Mouse (Mus musculus): ENCODE data around the gene Armcx5.
"Not testable (repeated sequence)": the region's sequence is repeated elsewhere in the genome, so short reads cannot be mapped to it uniquely, and the experiment has no call there.

Gene Armcx5

GRCm38 (mm10) chrX:135742304-135743055 is at the start of gene Armcx5, which contains the start of gene Gprasp1:
TSS of gene Armcx5 (plus strand) at chrX:135742733.
TSS of gene Gprasp1 (plus strand) at chrX:135742733.
- DNase-seq = peak; percentile 91

GRCm38 (mm10) chrX:135693633-135694032 is 48.9 kb upstream of the Armcx5 start, which contains the start of gene Tcp11x2:
TSS of gene Tcp11x2 (minus strand) at chrX:135693790.
- no peak for DNase-seq

GRCm38 (mm10) chrX:135703111-135703510 is 39.4 kb upstream of the Armcx5 start:
- DNase-seq = no peak

GRCm38 (mm10) chrX:135704349-135704748 is 38.2 kb upstream of the Armcx5 start:
- DNase-seq = no peak

GRCm38 (mm10) chrX:135712845-135713244 is 29.7 kb upstream of the Armcx5 start:
- DNase-seq = no peak

- DNase-seq = no peak
Observed at GRCm38 (mm10) chrX:135725161-135725560, 17.4 kb upstream of the Armcx5 start, which contains the start of gene Tmsb15a. TSS of gene Tmsb15a (minus strand) at chrX:135725261.

- no peak for DNase-seq
Observed at GRCm38 (mm10) chrX:135738730-135739520, 3.6 kb upstream of the Armcx5 start.

- no peak for DNase-seq
Observed at GRCm38 (mm10) chrX:135743056-135743355, 473 bp downstream of the Armcx5 start.

GRCm38 (mm10) chrX:135745376-135745775 is 2.8 kb downstream of the Armcx5 start:
- not testable (repeated sequence) for DNase-seq

GRCm38 (mm10) chrX:135752832-135753231 is 10.3 kb downstream of the Armcx5 start:
- peak; percentile 32 for DNase-seq

- DNase-seq = peak; percentile 10
Observed at GRCm38 (mm10) chrX:135761707-135762106, 19.2 kb downstream of the Armcx5 start.

- no peak for DNase-seq
Observed at GRCm38 (mm10) chrX:135768043-135768548, 25.6 kb downstream of the Armcx5 start.

- DNase-seq = no peak
Observed at GRCm38 (mm10) chrX:135768565-135768964, 26.0 kb downstream of the Armcx5 start.

- no peak for DNase-seq
Observed at GRCm38 (mm10) chrX:135791536-135791935, 49.0 kb downstream of the Armcx5 start.

GRCm38 (mm10) chrX:135792326-135792725 is 49.8 kb downstream of the Armcx5 start:
- no peak for DNase-seq

GRCm38 (mm10) chrX:135795591-135796304 is 53.2 kb downstream of the Armcx5 start:
- peak; percentile 71 for DNase-seq

- peak; percentile 52 for DNase-seq
Observed at GRCm38 (mm10) chrX:135796305-135797211, 54.0 kb downstream of the Armcx5 start.

Measured in cerebellum, adult 11-12 months (tissue).